Mouse (Mus musculus) liver, embryonic 16.5 days (tissue): ENCODE measurements around the gene Dip2c. TPM values are rescaled to one million over a fixed set of nuclear protein-coding genes. Genes with fewer than 3 reads are reported as not detected.
A peak's percentile ranks its signal among the peaks of the same experiment; 100 is the strongest.

Experiments
- ATAC-seq: fragments of 200-750 bp; cut with Nextera tagmentation; 2 replicates; pipeline ENCODE4 v1.8.0; 2017; ENCODE audit warnings: low read depth, mild to moderate bottlenecking, moderate number of reproducible peaks, moderate library complexity
- H3K27ac ChIP-seq: fragments of 300-500 bp; sonication (generic); 2 replicates; pipeline ENCODE4 v1.5.1; 2014; ENCODE audit warnings: mild to moderate bottlenecking, low read length
- H3K27me3 ChIP-seq: fragments of 300-500 bp; sonication (generic); 2 replicates; pipeline ENCODE4 v1.6.1; 2014; ENCODE audit warnings: low read depth, low read length, mixed read lengths; ENCODE audit not compliant: control insufficient read depth, insufficient read depth
- H3K36me3 ChIP-seq: fragments of 300-500 bp; sonication (generic); 2 replicates; pipeline ENCODE4 v1.6.1; 2014; ENCODE audit warnings: mild to moderate bottlenecking; ENCODE audit not compliant: control insufficient read depth, insufficient read depth
- H3K4me1 ChIP-seq: fragments of 300-500 bp; sonication (generic); 2 replicates; pipeline ENCODE4 v1.6.1; 2014; ENCODE audit warnings: low read depth, low read length, mixed read lengths; ENCODE audit not compliant: control insufficient read depth
- H3K4me2 ChIP-seq: fragments of 300-500 bp; sonication (generic); 2 replicates; pipeline ENCODE4 v1.6.1; 2014; ENCODE audit warnings: low read depth, low read length, mixed read lengths
- H3K4me3 ChIP-seq: fragments of 300-500 bp; sonication (generic); 2 replicates; pipeline ENCODE4 v1.5.1; 2014; ENCODE audit warnings: low read depth, mild to moderate bottlenecking, low read length
- H3K9ac ChIP-seq: fragments of 300-500 bp; sonication (generic); 2 replicates; pipeline ENCODE4 v1.6.1; 2014; ENCODE audit warnings: low read depth, low read length
- H3K9me3 ChIP-seq: fragments of 300-500 bp; sonication (generic); replicated peaks from 2 replicates; pipeline ENCODE4 v1.6.1; 2016; ENCODE audit warnings: low read length; ENCODE audit not compliant: control insufficient read depth
- WGBS: fragments of 180-500 bp; shearing (Covaris S2); extraction: QIAGEN DNeasy Blood & Tissue Kit; methylation state at CpG from one replicate; pipeline ENCODE4 v1.1.7; 2014; ENCODE audit not compliant: insufficient replicate concordance; 5-methylcytosine and 5-hydroxymethylcytosine counted together
- polyA plus RNA-seq: library from polyadenylated mRNA; unstranded; fragments of >200 nt; fragmentation: Nextera tagmentation; extraction: Ambion mirVana; gene quantifications from 2 replicates; pipeline ENCODE4 v1.2.1, GENCODE M21; 2015

Dip2c gene
- polyA plus RNA-seq, 1 experiment from 2014 or later, result 0.58 TPM

GRCm38 (mm10) chr13:9692876-9693275 lies 416.5 kb downstream of the Dip2c start:
- WGBS, result 76% methylated on average over 3 of the region's 3 CpGs
- no peak overlapping the region for H3K9ac ChIP-seq
- H3K27me3 ChIP-seq, result no peaks in the 10 kb centered on the region
- H3K9me3 ChIP-seq, result no peaks in the 10 kb centered on the region
- H3K36me3 ChIP-seq, result peaks cover 22% of the 10 kb centered on the region
- H3K4me2 ChIP-seq, result no peak overlapping the region
- ATAC-seq, result no peak
- H3K27ac ChIP-seq, result no peak overlapping the region
- no peaks in the 10 kb centered on the region for H3K4me1 ChIP-seq
- no peak overlapping the region for H3K4me3 ChIP-seq

- H3K9ac ChIP-seq, result no peak overlapping the region
- no peaks in the 10 kb centered on the region for H3K9me3 ChIP-seq
- WGBS, result 80% methylated on average over 6 of the region's 6 CpGs
- peaks cover 22% of the 10 kb centered on the region for H3K36me3 ChIP-seq
- no peak overlapping the region for H3K4me3 ChIP-seq
- H3K27ac ChIP-seq, result no peak overlapping the region
- no peaks in the 10 kb centered on the region for H3K4me1 ChIP-seq
- H3K4me2 ChIP-seq, result no peak overlapping the region
- H3K27me3 ChIP-seq, result no peaks in the 10 kb centered on the region
- no peak for ATAC-seq
These were observed 418.3 kb downstream of the Dip2c start for GRCm38 (mm10) chr13:9694651-9695050.

- no peak for ATAC-seq
- Histone ChIP-seq H3K27ac (no peak overlapping the region), H3K9ac (no peak overlapping the region), H3K4me3 (no peak overlapping the region), H3K9me3 (no peaks in the 10 kb centered on the region), H3K36me3 (peaks cover 17% of the 10 kb centered on the region), H3K4me1 (no peaks in the 10 kb centered on the region), H3K27me3 (no peaks in the 10 kb centered on the region), H3K4me2 (no peak overlapping the region)
- 82% methylated on average over 4 of the region's 4 CpGs for WGBS
These were observed 419.1 kb downstream of the Dip2c start for GRCm38 (mm10) chr13:9695403-9695802.

GRCm38 (mm10) chr13:9695809-9696208 lies 419.5 kb downstream of the Dip2c start:
- ATAC-seq, result no peak
- no peak overlapping the region for H3K4me2 ChIP-seq
- no peak overlapping the region for H3K4me3 ChIP-seq
- no peak overlapping the region for H3K9ac ChIP-seq
- H3K27me3 ChIP-seq, result no peaks in the 10 kb centered on the region
- no peaks in the 10 kb centered on the region for H3K9me3 ChIP-seq
- H3K4me1 ChIP-seq, result no peaks in the 10 kb centered on the region
- H3K36me3 ChIP-seq, result peaks cover 13% of the 10 kb centered on the region
- H3K27ac ChIP-seq, result no peak overlapping the region

- 77% methylated on average over 4 of the region's 4 CpGs for WGBS
- Histone ChIP-seq H3K4me1 (no peaks in the 10 kb centered on the region; the same call in 1 of the 2 replicates), H3K9ac (no peak overlapping the region), H3K36me3 (peaks cover 10% of the 10 kb centered on the region), H3K27ac (no peak overlapping the region), H3K4me2 (no peak overlapping the region), H3K27me3 (no peaks in the 10 kb centered on the region), H3K9me3 (no peaks in the 10 kb centered on the region), H3K4me3 (no peak overlapping the region)
- ATAC-seq, result no peak
These were observed 421.0 kb downstream of the Dip2c start for GRCm38 (mm10) chr13:9697340-9697739.

- no peak overlapping the region for H3K4me3 ChIP-seq
- H3K27ac ChIP-seq, result peak overlapping the region; percentile 2; the same call in 1 of the 2 replicates
- no peak overlapping the region for H3K9ac ChIP-seq
- H3K9me3 ChIP-seq, result no peaks in the 10 kb centered on the region
- peak; percentile 94 for ATAC-seq
- no peaks in the 10 kb centered on the region for H3K27me3 ChIP-seq
- H3K4me1 ChIP-seq, result no peaks in the 10 kb centered on the region; the same call in 1 of the 2 replicates
- H3K4me2 ChIP-seq, result no peak overlapping the region
- WGBS, result 56% methylated on average over 12 of the region's 12 CpGs
- H3K36me3 ChIP-seq, result no peaks in the 10 kb centered on the region; the same call in 1 of the 2 replicates
These were observed 426.4 kb downstream of the Dip2c start for GRCm38 (mm10) chr13:9702615-9703235.

- ATAC-seq, result no peak
These were observed 430.4 kb downstream of the Dip2c start for GRCm38 (mm10) chr13:9706720-9707119.

GRCm38 (mm10) chr13:9708433-9709240 lies 432.3 kb downstream of the Dip2c start:
- no peak overlapping the region for H3K27ac ChIP-seq
- ATAC-seq, result no peak
- H3K4me2 ChIP-seq, result no peak overlapping the region
- no peak overlapping the region for H3K9ac ChIP-seq
- no peaks in the 10 kb centered on the region for H3K9me3 ChIP-seq
- 77% methylated on average over 7 of the region's 7 CpGs for WGBS
- H3K36me3 ChIP-seq, result no peaks in the 10 kb centered on the region; the same call in 1 of the 2 replicates
- no peaks in the 10 kb centered on the region for H3K27me3 ChIP-seq
- no peak overlapping the region for H3K4me3 ChIP-seq
- peaks cover 1% of the 10 kb centered on the region for H3K4me1 ChIP-seq

More at GRCm38 (mm10) chr13:9706720-9707119, 430.4 kb downstream of the Dip2c start:
- 83% methylated on average over 8 of the region's 8 CpGs for WGBS
- no peak overlapping the region for H3K4me2 ChIP-seq
- no peaks in the 10 kb centered on the region; the same call in 1 of the 2 replicates for H3K36me3 ChIP-seq
- no peaks in the 10 kb centered on the region; the same call in 1 of the 2 replicates for H3K4me1 ChIP-seq
- H3K9ac ChIP-seq, result no peak overlapping the region
- no peak overlapping the region for H3K27ac ChIP-seq
- H3K9me3 ChIP-seq, result no peaks in the 10 kb centered on the region
- no peak overlapping the region for H3K4me3 ChIP-seq
- no peaks in the 10 kb centered on the region for H3K27me3 ChIP-seq

GRCm38 (mm10) chr13:9712409-9712808 lies 436.1 kb downstream of the Dip2c start:
- H3K9ac ChIP-seq, result no peak overlapping the region
- ATAC-seq, result no peak
- no peak overlapping the region for H3K4me2 ChIP-seq
- H3K27ac ChIP-seq, result no peak overlapping the region
- H3K4me3 ChIP-seq, result no peak overlapping the region
- H3K4me1 ChIP-seq, result peaks cover 3% of the 10 kb centered on the region
- no peaks in the 10 kb centered on the region for H3K27me3 ChIP-seq
- no peaks in the 10 kb centered on the region for H3K9me3 ChIP-seq
- H3K36me3 ChIP-seq, result no peaks in the 10 kb centered on the region
- WGBS, result 81% methylated on average over 1 of the region's 1 CpGs
